Mouse (Mus musculus) central nervous system, embryonic 18 days (tissue): ENCODE results near the gene Pusl1. TPM values are rescaled to one million over a fixed set of nuclear protein-coding genes. Genes with fewer than 3 reads are reported as not detected.

Experiments
- polyA plus RNA-seq: library from polyadenylated mRNA; depleted of rRNA; stranded (reverse); fragments of >200 nt; gene quantifications from 2 replicates; pipeline ENCODE4 v1.2.3, GENCODE M21; 2012; rRNA removed

Pusl1 gene
- polyA plus RNA-seq: 92.1 and 92.2 TPM in 2 replicates

DNA sequence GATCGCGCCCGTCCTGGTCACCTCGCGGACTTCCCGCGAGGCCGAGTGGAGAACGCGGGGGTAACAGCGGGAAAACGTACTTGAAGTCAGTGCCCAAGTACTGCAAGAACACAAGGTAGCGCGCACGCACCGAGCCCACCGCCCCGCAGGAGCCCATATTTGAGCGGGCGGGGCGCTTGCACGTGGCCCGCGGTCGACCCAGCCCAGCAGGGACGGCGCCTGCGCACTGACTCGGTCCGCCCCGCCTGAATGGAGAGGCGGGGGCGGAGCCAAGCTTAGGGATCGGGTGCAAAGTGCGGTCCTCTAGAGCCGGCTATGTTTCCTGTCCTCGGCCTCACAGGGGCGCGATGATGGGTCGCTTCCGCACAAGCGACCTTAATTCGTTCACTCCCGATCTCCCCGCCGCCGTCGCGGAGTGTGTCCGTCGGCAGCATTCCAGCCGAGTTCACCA lies at the start of gene Pusl1, which contains the start of gene Acap3:
Gene Pusl1 (minus strand): TSS at position 231 of the 451 bp plus-strand sequence.
Gene Acap3 (plus strand): TSS at position 272 of the 451 bp plus-strand sequence.

DNA sequence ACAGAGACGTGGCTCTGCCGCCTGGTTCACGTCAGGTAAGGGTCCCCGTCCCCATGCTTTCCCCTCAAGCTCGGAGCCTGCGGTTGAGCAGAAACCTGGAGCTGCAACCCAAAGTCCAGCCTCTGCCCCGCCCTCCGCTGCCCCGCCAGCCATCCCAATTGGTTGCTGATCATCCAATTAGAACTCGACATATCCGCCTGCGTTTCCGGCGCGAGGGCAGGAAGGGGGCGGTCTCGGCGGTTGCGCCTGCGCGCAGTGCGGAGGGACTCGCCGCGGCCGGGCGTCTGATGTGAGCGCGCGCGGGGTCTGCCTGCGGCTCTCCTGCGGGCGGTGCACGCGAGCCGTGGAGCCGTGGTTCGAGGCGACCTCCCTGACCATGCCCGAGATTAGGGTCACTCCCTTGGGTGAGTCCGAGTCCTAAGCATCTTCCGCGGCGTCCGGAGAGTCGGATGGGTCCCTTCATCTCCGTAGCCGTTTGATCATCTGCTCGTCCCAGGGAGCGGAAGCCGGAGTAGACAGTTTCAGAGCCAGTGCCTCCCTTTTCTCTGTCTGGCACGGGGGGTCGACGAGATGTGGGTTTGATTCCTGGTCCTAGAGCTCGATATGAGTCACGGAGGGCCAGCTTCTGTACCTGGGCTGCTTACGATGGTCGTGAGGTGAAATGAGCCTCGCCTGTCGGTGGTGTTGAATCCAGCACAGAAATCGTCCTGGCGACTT lies 22.1 kb downstream of the Pusl1 start, which contains the start of the genes Cptp and Ints11:
Gene Cptp (minus strand): TSS at position 124 of the 717 bp plus-strand sequence.
Gene Ints11 (plus strand): TSS at position 230 of the 717 bp plus-strand sequence.

DNA sequence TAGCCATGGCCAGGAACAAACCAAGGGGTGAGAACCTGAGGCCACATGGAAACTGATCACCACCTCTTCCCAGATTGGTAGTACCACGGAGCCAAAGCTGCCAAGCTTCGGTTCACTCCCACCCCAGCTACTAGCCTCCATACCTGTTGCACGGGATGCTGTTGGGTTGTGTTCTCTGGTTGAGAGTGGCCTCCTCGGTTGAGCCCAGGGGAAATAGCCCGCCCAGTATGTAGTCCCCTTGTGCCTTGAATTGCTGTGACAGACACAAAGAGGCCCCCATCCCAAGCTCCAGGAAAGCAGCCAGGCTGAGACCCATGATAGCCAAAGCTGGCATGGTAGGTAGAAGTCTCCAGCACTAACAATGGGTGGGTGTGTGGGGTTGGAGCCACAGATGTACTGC lies 28.6 kb downstream of the Pusl1 start, which contains the start of gene Tas1r3:
Gene Tas1r3 (minus strand): TSS at position 362 of the 400 bp plus-strand sequence.

DNA sequence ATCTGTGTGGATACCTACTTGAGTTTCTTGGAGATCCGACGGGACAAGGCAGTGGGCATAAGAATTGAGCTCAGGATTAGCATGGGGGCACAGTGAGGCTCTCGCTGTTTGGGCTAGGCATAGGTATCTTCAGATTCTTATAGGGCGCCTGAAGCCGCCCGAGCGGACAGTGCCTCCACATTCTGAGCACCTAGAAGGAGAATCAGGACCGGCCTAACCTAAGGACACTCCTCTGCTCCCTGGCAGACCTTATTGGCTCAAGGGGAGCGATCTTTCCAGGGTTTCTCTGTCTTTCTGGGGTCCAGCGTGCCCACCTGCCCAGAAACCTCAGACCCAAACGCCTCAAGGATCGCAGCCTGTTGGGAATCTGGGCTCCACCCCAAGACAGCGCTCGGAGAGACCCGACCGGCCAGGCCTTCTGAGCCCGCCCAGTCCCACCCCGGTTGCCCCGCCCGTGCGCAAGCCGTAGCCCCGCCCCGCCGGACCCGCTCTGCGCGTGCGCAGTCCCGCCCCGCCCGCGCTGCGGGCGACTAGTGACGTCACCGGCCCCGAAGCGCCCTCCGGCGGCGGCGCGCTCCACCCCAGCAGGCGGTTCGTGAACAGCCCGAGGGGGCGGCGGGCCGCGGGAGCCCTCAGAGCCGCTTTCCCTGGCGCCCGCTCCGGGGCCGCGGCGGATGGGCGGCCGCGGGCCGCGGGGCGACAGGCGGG lies 44.6 kb downstream of the Pusl1 start, which contains the start of gene Dvl1:
Gene Dvl1 (plus strand): TSS at position 532 of the 708 bp plus-strand sequence.

DNA sequence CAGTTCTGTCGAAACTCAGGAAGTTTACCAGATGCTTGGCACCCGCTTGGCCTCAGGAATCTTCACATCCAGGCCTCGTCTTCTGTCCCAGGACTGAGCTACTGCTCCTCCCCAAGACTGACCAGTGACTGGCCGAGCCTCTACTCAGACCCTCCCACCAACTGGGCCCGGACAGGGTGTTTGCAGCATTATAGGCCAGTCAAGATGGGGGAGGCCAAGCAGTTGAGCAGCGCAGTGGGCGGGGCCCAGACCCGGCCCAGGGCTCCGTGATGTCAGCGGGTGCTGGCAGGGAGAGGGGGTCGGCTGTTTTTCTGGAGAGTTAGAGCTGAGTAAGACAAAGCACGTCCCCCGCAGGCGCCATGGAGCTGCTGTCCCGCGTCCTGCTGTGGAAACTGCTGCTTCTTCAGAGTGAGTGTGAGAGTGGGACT lies 52.1 kb downstream of the Pusl1 start, which contains the start of gene Mxra8:
Gene Mxra8 (plus strand): TSS at position 198 of the 428 bp plus-strand sequence.

Other genes with a start within 250 kb of the Pusl1 start
- not detected in 2 replicates for gene Gm10563, start 246.4 kb downstream of the Pusl1 start, polyA plus RNA-seq
- 8.0 and 10.5 TPM in 2 replicates for gene Mmp23, start 238.4 kb downstream of the Pusl1 start, polyA plus RNA-seq
- 122 and 127 TPM in 2 replicates for gene Mib2, start 222.6 kb downstream of the Pusl1 start, polyA plus RNA-seq
- 28.7 and 30.8 TPM in 2 replicates for gene Fndc10, start 197.4 kb downstream of the Pusl1 start, polyA plus RNA-seq
- gene Ssu72, start 187.0 kb downstream of the Pusl1 start, polyA plus RNA-seq: 121 and 133 TPM in 2 replicates
- gene Tmem240, start 157.0 kb downstream of the Pusl1 start, polyA plus RNA-seq: 53.0 and 58.0 TPM in 2 replicates
- gene Atad3a, start 130.7 kb downstream of the Pusl1 start, polyA plus RNA-seq: 107 and 111 TPM in 2 replicates
- gene Vwa1, start 117.1 kb downstream of the Pusl1 start, polyA plus RNA-seq: 28.3 and 29.3 TPM in 2 replicates
- 1.6 and 1.7 TPM in 2 replicates for gene Tmem88b, start 105.9 kb downstream of the Pusl1 start, polyA plus RNA-seq
- gene Ankrd65, start 101.3 kb downstream of the Pusl1 start, polyA plus RNA-seq: not detected in 2 replicates
- gene Mrpl20, start 88.9 kb downstream of the Pusl1 start, polyA plus RNA-seq: 131 and 143 TPM in 2 replicates
- gene Ccnl2, start 79.3 kb downstream of the Pusl1 start, polyA plus RNA-seq: 187 and 201 TPM in 2 replicates
- gene Aurkaip1, start 60.5 kb downstream of the Pusl1 start, polyA plus RNA-seq: 96.7 and 108 TPM in 2 replicates
- gene Mxra8, start 52.1 kb downstream of the Pusl1 start, polyA plus RNA-seq: 30.7 and 42.0 TPM in 2 replicates
- gene Dvl1, start 44.4 kb downstream of the Pusl1 start, polyA plus RNA-seq: 159 and 160 TPM in 2 replicates
- gene Tas1r3, start 28.4 kb downstream of the Pusl1 start, polyA plus RNA-seq: 0.44 and 0.55 TPM in 2 replicates
- gene Cptp, start 22.3 kb downstream of the Pusl1 start, polyA plus RNA-seq: 21.7 and 24.1 TPM in 2 replicates
- gene Ints11, start 22.2 kb downstream of the Pusl1 start, polyA plus RNA-seq: 67.9 and 73.7 TPM in 2 replicates
- 112 and 119 TPM in 2 replicates for gene Acap3, start within 50 bp of the Pusl1 start, polyA plus RNA-seq
- 113 and 114 TPM in 2 replicates for gene Ube2j2, start 52.0 kb upstream of the Pusl1 start, polyA plus RNA-seq
- gene C1qtnf12, start 70.5 kb upstream of the Pusl1 start, polyA plus RNA-seq: 7.5 and 10.5 TPM in 2 replicates
- 21.2 and 21.6 TPM in 2 replicates for gene B3galt6, start 100.9 kb upstream of the Pusl1 start, polyA plus RNA-seq
- 45.4 and 46.3 TPM in 2 replicates for gene Sdf4, start 101.1 kb upstream of the Pusl1 start, polyA plus RNA-seq
- gene Tnfrsf4, start 122.1 kb upstream of the Pusl1 start, polyA plus RNA-seq: 2.2 and 2.8 TPM in 2 replicates
- gene Tnfrsf18, start 134.4 kb upstream of the Pusl1 start, polyA plus RNA-seq: 0.09 and 0.19 TPM in 2 replicates
- gene Ttll10, start 167.6 kb upstream of the Pusl1 start, polyA plus RNA-seq: 0.07 and 0.16 TPM in 2 replicates
- gene 9430015G10Rik, start 218.2 kb upstream of the Pusl1 start, polyA plus RNA-seq: 58.5 and 59.2 TPM in 2 replicates
- gene Rnf223, start 238.7 kb upstream of the Pusl1 start, polyA plus RNA-seq: 1.7 and 1.8 TPM in 2 replicates